Mouse (Mus musculus) hindbrain, embryonic 10.5 days (tissue): ENCODE results near the gene Atp10a. TPM values are rescaled to one million over a fixed set of nuclear protein-coding genes. Genes with fewer than 3 reads are reported as not detected.
"Not testable (repeated sequence)": the region's sequence is repeated elsewhere in the genome, so short reads cannot be mapped to it uniquely, and the experiment has no call there.

Source experiments
- DNase-seq: peaks from one replicate; pipeline ENCODE4 v3.0.0-alpha.2; 2017; ENCODE audit warnings: low spot score
- H3K27ac ChIP-seq: fragments of 300-500 bp; sonication (generic); 2 replicates; pipeline ENCODE4 v1.5.1; 2016; ENCODE audit warnings: mild to moderate bottlenecking, moderate library complexity
- H3K27me3 ChIP-seq: fragments of 300-500 bp; sonication (generic); 2 replicates; pipeline ENCODE4 v1.6.1; 2016; ENCODE audit warnings: mild to moderate bottlenecking; ENCODE audit not compliant: poor library complexity, insufficient read depth, severe bottlenecking
- H3K36me3 ChIP-seq: fragments of 300-500 bp; sonication (generic); 2 replicates; pipeline ENCODE4 v1.6.1; 2016; ENCODE audit warnings: mild to moderate bottlenecking, moderate library complexity
- H3K4me1 ChIP-seq: fragments of 300-500 bp; sonication (generic); replicated peaks from 2 replicates; pipeline ENCODE4 v1.6.1; 2016; ENCODE audit warnings: mild to moderate bottlenecking
- H3K4me3 ChIP-seq: fragments of 300-500 bp; sonication (generic); 2 replicates; pipeline ENCODE4 v1.5.1; 2016; ENCODE audit warnings: mild to moderate bottlenecking, moderate library complexity
- H3K9me3 ChIP-seq: fragments of 300-500 bp; sonication (generic); 2 replicates; pipeline ENCODE4 v1.6.1; 2016; ENCODE audit warnings: mild to moderate bottlenecking, moderate library complexity
- WGBS: fragments of 180-500 bp; shearing (Covaris S2); methylation state at CpG from one replicate; pipeline ENCODE4 v1.1.7; 2016; 5-methylcytosine and 5-hydroxymethylcytosine counted together
- polyA plus RNA-seq: library from polyadenylated mRNA; unstranded; fragments of >200 nt; fragmentation: Nextera tagmentation; extraction: Ambion mirVana; gene quantifications from 2 replicates; pipeline ENCODE4 v1.2.1, GENCODE M21; 2016

The Atp10a gene
- polyA plus RNA-seq, 1 experiment from 2014 or later = 1.7 TPM

- Histone ChIP-seq H3K36me3 (no peaks in the 10 kb centered on the region), H3K27me3 (no peaks in the 10 kb centered on the region), H3K4me1 (no peaks in the 10 kb centered on the region), H3K27ac (no peak overlapping the region), H3K9me3 (no peaks in the 10 kb centered on the region), H3K4me3 (no peak overlapping the region)
- DNase-seq = no peak
These were observed 123.2 kb downstream of the Atp10a start for GRCm38 (mm10) chr7:58779146-58779545.

GRCm38 (mm10) chr7:58786986-58787385 lies 131.0 kb downstream of the Atp10a start:
- Histone ChIP-seq H3K27me3 (no peaks in the 10 kb centered on the region), H3K4me1 (peaks cover 12% of the 10 kb centered on the region)

DNA sequence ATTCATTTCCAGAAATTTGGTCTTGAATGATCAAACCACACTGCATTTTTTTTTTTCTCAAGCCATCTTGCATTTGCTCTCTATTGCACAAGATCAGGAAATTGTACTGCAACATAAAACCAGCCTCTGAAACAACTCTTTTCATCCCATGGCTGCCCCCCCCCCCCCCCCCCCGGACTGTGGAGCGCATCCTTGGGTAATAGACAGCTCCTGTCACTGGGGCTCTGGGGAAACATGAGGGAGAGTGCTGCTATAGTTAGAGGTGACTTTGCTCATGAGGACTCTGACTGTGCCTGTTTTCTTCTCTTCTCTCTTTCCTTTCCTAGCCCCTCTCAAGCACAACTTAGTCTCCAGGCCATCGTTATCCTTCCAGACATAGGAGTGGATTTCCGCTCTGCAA lies 131.6 kb downstream of the Atp10a start:
- WGBS = 72% methylated on average over 4 of the region's 4 CpGs
- Histone ChIP-seq H3K4me3 (no peak overlapping the region), H3K4me1 (peaks cover 12% of the 10 kb centered on the region), H3K27ac (no peak overlapping the region), H3K36me3 (0 out of 2 replicates have a peak, but pooled peaks cover 7% of the 10 kb centered on the region), H3K9me3 (no peaks in the 10 kb centered on the region), H3K27me3 (no peaks in the 10 kb centered on the region)
- DNase-seq = no peak

More at GRCm38 (mm10) chr7:58786986-58787385, 131.0 kb downstream of the Atp10a start:
- H3K9me3 ChIP-seq = no peaks in the 10 kb centered on the region
- no peak overlapping the region for H3K4me3 ChIP-seq
- WGBS = 79% methylated on average over 4 of the region's 4 CpGs
- H3K36me3 ChIP-seq = 0 out of 2 replicates have a peak, but pooled peaks cover 7% of the 10 kb centered on the region
- H3K27ac ChIP-seq = no peak overlapping the region
- no peak for DNase-seq

- WGBS = 60% methylated on average over 7 of the region's 7 CpGs
- Histone ChIP-seq H3K36me3 (0 out of 2 replicates have a peak, but pooled peaks cover 7% of the 10 kb centered on the region), H3K9me3 (no peaks in the 10 kb centered on the region), H3K4me1 (peaks cover 12% of the 10 kb centered on the region), H3K27ac (peak overlapping the region; percentile 5; the same call in 1 of the 2 replicates), H3K27me3 (no peaks in the 10 kb centered on the region), H3K4me3 (no peak overlapping the region)
- no peak for DNase-seq
These were observed 132.7 kb downstream of the Atp10a start for GRCm38 (mm10) chr7:58788424-58789261.

GRCm38 (mm10) chr7:58797281-58797680 lies 141.3 kb downstream of the Atp10a start:
- no peaks in the 10 kb centered on the region for H3K9me3 ChIP-seq
- WGBS = 91% methylated on average over 6 of the region's 6 CpGs
- H3K27me3 ChIP-seq = no peaks in the 10 kb centered on the region
- DNase-seq = no peak
- no peaks in the 10 kb centered on the region for H3K4me1 ChIP-seq
- H3K4me3 ChIP-seq = no peak overlapping the region
- H3K36me3 ChIP-seq = peaks cover 5% of the 10 kb centered on the region
- H3K27ac ChIP-seq = no peak overlapping the region

DNA sequence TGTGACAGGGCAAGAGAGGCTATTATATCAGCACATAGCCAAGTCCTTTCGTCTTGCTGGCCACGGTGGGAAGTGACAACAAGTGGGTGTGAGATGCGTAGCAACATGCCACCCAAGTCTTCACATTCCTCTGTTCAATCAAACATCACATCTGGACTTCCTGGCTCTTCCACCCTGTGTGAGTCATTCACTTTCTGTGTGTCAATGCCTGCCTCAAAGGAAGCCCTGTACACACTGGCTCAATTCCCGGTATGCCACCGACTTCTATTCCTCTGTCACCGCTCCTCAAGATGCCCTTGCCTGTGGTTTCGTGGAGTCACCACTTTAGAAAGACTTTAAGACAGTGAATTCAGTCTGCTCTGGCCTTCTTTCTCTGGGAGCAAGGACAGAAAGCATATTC lies 144.9 kb downstream of the Atp10a start:
- H3K4me1 ChIP-seq = no peaks in the 10 kb centered on the region
- no peaks in the 10 kb centered on the region for H3K27me3 ChIP-seq
- WGBS = 89% methylated on average over 7 of the region's 7 CpGs
- no peak overlapping the region for H3K27ac ChIP-seq
- no peak for DNase-seq
- no peaks in the 10 kb centered on the region for H3K9me3 ChIP-seq
- H3K4me3 ChIP-seq = no peak overlapping the region
- peaks cover 5% of the 10 kb centered on the region; the same call in 1 of the 2 replicates for H3K36me3 ChIP-seq

DNA sequence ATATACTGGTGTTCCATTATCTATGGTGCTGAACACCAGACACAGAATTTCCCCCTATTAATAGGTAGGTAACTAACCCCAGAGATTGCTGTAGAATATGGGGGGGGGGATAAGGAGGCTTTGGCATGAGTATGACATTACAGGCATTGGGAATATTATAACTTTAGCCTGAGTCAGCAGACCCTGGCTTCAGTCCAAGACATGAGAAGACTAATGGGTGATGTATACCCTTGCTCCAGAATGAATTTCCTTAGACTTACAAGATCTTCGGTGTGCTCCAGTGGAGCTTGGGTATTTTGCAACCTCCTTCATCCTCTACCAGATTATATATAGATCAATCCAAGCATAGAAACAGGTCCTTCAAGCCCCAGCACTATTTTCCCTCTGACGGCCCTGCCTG lies 145.8 kb downstream of the Atp10a start:
- WGBS = 95% methylated on average over 2 of the region's 2 CpGs
- Histone ChIP-seq H3K4me3 (no peak overlapping the region), H3K36me3 (peaks cover 5% of the 10 kb centered on the region; the same call in 1 of the 2 replicates), H3K27me3 (no peaks in the 10 kb centered on the region), H3K9me3 (no peaks in the 10 kb centered on the region), H3K27ac (no peak overlapping the region), H3K4me1 (no peaks in the 10 kb centered on the region)
- no peak for DNase-seq

DNA sequence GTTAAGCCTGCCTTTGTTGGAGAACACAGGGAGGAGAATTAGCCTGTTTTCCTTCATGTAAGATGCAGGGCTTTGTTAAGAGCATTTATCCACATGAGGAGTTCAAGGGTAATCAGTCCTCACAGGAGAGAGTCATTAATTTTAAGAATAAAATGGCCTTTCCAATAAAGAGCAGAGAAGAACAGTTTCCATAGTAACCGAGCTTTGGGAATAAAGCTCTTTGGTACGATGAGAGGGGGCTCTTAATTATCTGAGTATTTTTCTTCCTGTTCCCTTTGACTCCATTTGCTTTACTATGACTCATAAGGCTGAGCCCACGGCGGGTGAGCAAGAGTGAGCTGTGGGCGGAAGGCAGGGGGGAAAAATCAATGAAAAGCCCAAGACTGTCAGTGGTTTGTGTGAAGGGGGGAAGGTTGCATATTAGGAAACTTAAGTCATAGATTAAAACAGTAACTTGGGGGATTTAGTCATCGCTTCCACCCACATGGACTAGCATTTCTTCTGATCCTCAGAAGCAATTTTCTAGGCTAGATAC lies 166.2 kb downstream of the Atp10a start:
- 69% methylated on average over 6 of the region's 6 CpGs for WGBS
- no peaks in the 10 kb centered on the region for H3K27me3 ChIP-seq
- H3K36me3 ChIP-seq = peaks cover 7% of the 10 kb centered on the region; the same call in 1 of the 2 replicates
- no peak overlapping the region for H3K4me3 ChIP-seq
- H3K9me3 ChIP-seq = no peaks in the 10 kb centered on the region
- H3K4me1 ChIP-seq = no peaks in the 10 kb centered on the region
- DNase-seq = no peak
- H3K27ac ChIP-seq = no peak overlapping the region

GRCm38 (mm10) chr7:58824686-58825085 lies 168.7 kb downstream of the Atp10a start:
- Histone ChIP-seq H3K27ac (no peak overlapping the region), H3K36me3 (peaks cover 16% of the 10 kb centered on the region), H3K4me3 (no peak overlapping the region), H3K9me3 (no peaks in the 10 kb centered on the region), H3K4me1 (no peaks in the 10 kb centered on the region), H3K27me3 (no peaks in the 10 kb centered on the region)
- 96% methylated on average over 3 of the region's 3 CpGs for WGBS
- DNase-seq = no peak

DNA sequence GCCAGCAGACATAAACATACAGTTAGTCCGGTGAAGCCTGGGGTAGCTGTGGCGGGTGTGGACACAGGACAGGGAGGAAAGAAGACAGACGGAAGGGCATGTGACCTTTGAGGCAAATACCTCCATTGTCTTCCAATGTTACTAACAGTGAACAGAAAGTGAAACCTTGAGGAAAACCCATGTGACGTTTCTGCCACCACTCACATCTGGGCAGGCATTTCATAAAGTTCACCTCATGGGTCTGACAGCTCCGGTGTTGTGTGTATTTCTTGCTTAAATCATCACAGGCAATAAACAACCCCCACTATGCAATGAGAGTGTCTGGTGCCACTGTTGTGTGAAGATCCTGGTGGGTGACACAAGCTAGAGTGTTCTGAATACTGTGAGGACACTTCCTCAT lies 173.1 kb downstream of the Atp10a start:
- no peak for DNase-seq
- H3K36me3 ChIP-seq = peaks cover 16% of the 10 kb centered on the region
- no peaks in the 10 kb centered on the region for H3K27me3 ChIP-seq
- WGBS = 78% methylated on average over 5 of the region's 5 CpGs
- no peaks in the 10 kb centered on the region for H3K9me3 ChIP-seq
- H3K27ac ChIP-seq = no peak overlapping the region
- no peaks in the 10 kb centered on the region for H3K4me1 ChIP-seq
- no peak overlapping the region for H3K4me3 ChIP-seq

DNA sequence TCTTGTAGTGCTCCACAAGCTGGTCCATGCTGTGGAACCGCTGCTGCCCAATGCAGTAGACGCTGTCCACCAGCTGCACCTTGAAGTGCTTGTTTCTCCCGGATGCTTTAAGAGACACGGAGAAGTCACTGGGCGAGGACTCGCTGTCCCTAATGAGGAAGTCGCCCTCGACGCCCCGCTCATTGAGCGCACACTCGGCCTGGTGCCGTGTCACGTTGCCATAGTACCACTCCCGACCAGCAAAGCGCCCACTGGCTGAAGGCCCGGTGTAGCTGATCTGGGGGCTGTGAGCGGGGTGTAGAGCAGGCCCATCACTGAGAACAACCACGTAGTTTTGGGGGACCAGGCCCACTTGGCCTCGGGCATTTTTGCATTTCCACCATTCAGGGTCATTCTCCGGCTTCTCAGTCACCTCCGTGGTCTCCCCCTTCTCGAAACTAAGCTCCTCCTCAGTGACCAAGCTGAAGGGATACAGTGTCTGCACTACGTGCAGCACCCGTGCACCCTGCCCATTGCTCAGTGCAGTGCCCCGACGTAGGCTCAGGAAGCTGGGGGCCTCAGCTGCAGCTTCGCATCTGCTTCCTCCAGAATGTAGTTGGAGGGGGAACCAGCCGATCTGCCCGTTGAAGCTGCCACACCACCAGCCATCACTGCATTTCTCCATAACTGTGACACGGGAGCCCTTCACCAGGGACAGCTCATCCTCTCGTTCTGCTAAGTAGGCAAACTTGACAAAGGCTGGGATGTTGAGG lies 181.1 kb downstream of the Atp10a start:
- 93% methylated on average over 32 of the region's 32 CpGs for WGBS
- not testable (repeated sequence) for H3K9me3 ChIP-seq, H3K36me3 ChIP-seq, H3K4me3 ChIP-seq, H3K4me1 ChIP-seq, H3K27me3 ChIP-seq, H3K27ac ChIP-seq, DNase-seq

GRCm38 (mm10) chr7:58840367-58840766 lies 184.4 kb downstream of the Atp10a start:
- H3K27ac ChIP-seq = no peak overlapping the region
- no peak overlapping the region for H3K4me3 ChIP-seq
- H3K36me3 ChIP-seq = no peaks in the 10 kb centered on the region
- H3K27me3 ChIP-seq = no peaks in the 10 kb centered on the region
- DNase-seq = no peak
- peaks cover 26% of the 10 kb centered on the region for H3K4me1 ChIP-seq
- 74% methylated on average over 2 of the region's 2 CpGs for WGBS
- no peaks in the 10 kb centered on the region for H3K9me3 ChIP-seq

DNA sequence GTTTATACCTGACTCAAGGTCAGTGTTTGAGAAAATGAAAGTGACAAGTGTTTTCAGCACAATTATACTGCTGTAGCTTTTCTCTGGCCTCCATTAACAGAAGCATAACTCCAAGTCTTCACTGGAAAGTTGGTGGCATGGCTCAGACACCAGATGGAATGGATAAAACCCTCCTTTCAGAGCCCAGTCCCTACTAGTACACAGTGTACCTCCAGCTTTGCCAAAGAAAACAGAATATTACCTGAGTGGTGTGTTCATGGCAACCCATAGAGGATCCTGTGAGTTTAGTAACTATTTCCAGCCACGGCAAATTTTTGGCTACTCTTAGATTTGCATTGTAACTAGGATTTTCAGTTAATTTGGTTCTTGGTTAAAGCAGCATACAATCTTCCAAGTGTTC lies 185.1 kb downstream of the Atp10a start:
- no peak overlapping the region for H3K27ac ChIP-seq
- no peaks in the 10 kb centered on the region for H3K36me3 ChIP-seq
- no peaks in the 10 kb centered on the region for H3K27me3 ChIP-seq
- DNase-seq = no peak
- no peak overlapping the region for H3K4me3 ChIP-seq
- WGBS = 97% methylated on average over 1 of the region's 1 CpGs
- H3K9me3 ChIP-seq = no peaks in the 10 kb centered on the region
- H3K4me1 ChIP-seq = peaks cover 26% of the 10 kb centered on the region
